Mouse (Mus musculus) lung, embryonic 14.5 days (tissue): Measurements from ENCODE around the gene Gm20388. TPM values are rescaled to one million over a fixed set of nuclear protein-coding genes. Genes with fewer than 3 reads are reported as not detected.
A peak's percentile ranks its signal among the peaks of the same experiment; 100 is the strongest.

Source experiments
- ATAC-seq: fragments of 200-750 bp; cut with Nextera tagmentation; 2 replicates; pipeline ENCODE4 v1.8.0; 2017; ENCODE audit warnings: mild to moderate bottlenecking, moderate TSS enrichment, moderate library complexity; ENCODE audit not compliant: insufficient read depth
- DNase-seq: peaks from one replicate; pipeline ENCODE4 v3.0.0-alpha.2; 2015
- H3K27ac ChIP-seq: fragments of 300-500 bp; sonication (generic); 2 replicates; pipeline ENCODE4 v1.5.1; 2014; ENCODE audit warnings: low read depth, mild to moderate bottlenecking, moderate library complexity
- H3K27me3 ChIP-seq: fragments of 300-500 bp; sonication (generic); 2 replicates; pipeline ENCODE4 v1.6.1; 2014; ENCODE audit warnings: low read length, control low read depth; ENCODE audit not compliant: insufficient read depth
- H3K36me3 ChIP-seq: fragments of 300-500 bp; sonication (generic); 2 replicates; pipeline ENCODE4 v1.6.1; 2014; ENCODE audit warnings: control low read depth; ENCODE audit not compliant: insufficient read depth
- H3K4me1 ChIP-seq: fragments of 300-500 bp; sonication (generic); 2 replicates; pipeline ENCODE4 v1.6.1; 2014; ENCODE audit warnings: antibody characterized with exemption, control low read depth; ENCODE audit not compliant: insufficient read depth
- H3K4me2 ChIP-seq: fragments of 300-500 bp; sonication (generic); 2 replicates; pipeline ENCODE4 v1.6.1; 2014; ENCODE audit warnings: mild to moderate bottlenecking
- H3K4me3 ChIP-seq: fragments of 300-500 bp; sonication (generic); 2 replicates; pipeline ENCODE4 v1.5.1; 2014; ENCODE audit warnings: low read depth, low read length
- H3K9ac ChIP-seq: fragments of 300-500 bp; sonication (generic); 2 replicates; pipeline ENCODE4 v1.6.1; 2014
- H3K9me3 ChIP-seq: fragments of 300-500 bp; sonication (generic); 2 replicates; pipeline ENCODE4 v1.6.1; 2016; ENCODE audit warnings: low read depth, low read length, control low read depth
- CTCF ChIP-seq: IDR thresholded peaks from 2 replicates; pipeline ENCODE4 v1.5.1; 2016; ENCODE audit warnings: antibody characterized with exemption, low read depth
- WGBS: fragments of 180-500 bp; shearing (Covaris S2); extraction: QIAGEN DNeasy Blood & Tissue Kit; methylation state at CpG from one replicate; pipeline ENCODE4 v1.1.7; 2014; 5-methylcytosine and 5-hydroxymethylcytosine counted together
- polyA plus RNA-seq: library from polyadenylated mRNA; unstranded; fragments of >200 nt; fragmentation: Nextera tagmentation; extraction: Ambion mirVana; gene quantifications from 2 replicates; pipeline ENCODE4 v1.2.1, GENCODE M21; 2014

Gene Gm20388
- polyA plus RNA-seq, 1 experiment from 2014 or later = not detected

DNA sequence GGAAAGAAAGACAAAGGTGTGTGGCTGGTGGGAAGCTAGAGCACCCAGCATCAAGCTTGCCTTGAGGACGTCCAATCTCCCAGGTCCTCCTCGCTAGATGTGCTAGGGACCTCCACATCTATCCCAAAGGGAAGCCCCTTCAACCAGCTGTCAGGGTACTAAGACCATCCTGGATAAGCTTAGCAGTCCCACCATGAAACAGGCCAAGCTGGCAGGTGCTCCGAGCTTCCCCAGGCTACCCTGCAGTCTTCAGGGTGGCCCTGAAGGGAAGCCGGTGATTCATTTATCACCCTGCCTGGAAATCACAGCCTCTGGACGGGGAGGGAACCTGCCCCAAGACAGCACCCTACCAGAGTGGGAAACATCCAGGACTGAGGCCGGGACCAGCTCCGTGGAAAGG is 1165.9 kb downstream of the Gm20388 start:
- 38% methylated on average over 7 of the region's 7 CpGs for WGBS
- 0 out of 2 replicates have a peak overlapping the region, but pooled peaks have one; percentile 0 for H3K9ac ChIP-seq
- H3K9me3 ChIP-seq = no peaks in the 10 kb centered on the region
- H3K4me1 ChIP-seq = peaks cover 3% of the 10 kb centered on the region; the same call in 1 of the 2 replicates
- H3K4me3 ChIP-seq = peak overlapping the region; percentile 8; the same call in 1 of the 2 replicates
- H3K27me3 ChIP-seq = peaks cover 77% of the 10 kb centered on the region
- no peak overlapping the region for H3K27ac ChIP-seq
- ATAC-seq = no peak
- H3K4me2 ChIP-seq = peak overlapping the region; percentile 69
- H3K36me3 ChIP-seq = peaks cover 24% of the 10 kb centered on the region
- DNase-seq = no peak
- TF ChIP-seq CTCF = no peak

GRCm38 (mm10) chr8:121078721-121079120 is 1168.1 kb downstream of the Gm20388 start:
- Histone ChIP-seq H3K9me3 (no peaks in the 10 kb centered on the region), H3K36me3 (peaks cover 18% of the 10 kb centered on the region), H3K27me3 (peaks cover 80% of the 10 kb centered on the region), H3K4me2 (peak overlapping the region; percentile 84), H3K9ac (peak overlapping the region; percentile 87; the same call in 1 of the 2 replicates), H3K27ac (peak overlapping the region; percentile 20; the same call in 1 of the 2 replicates), H3K4me3 (peak overlapping the region; percentile 27), H3K4me1 (peaks cover 3% of the 10 kb centered on the region; the same call in 1 of the 2 replicates)
- no peak for DNase-seq
- TF ChIP-seq CTCF = no peak
- WGBS = 25% methylated on average over 14 of the region's 14 CpGs
- no peak for ATAC-seq

DNA sequence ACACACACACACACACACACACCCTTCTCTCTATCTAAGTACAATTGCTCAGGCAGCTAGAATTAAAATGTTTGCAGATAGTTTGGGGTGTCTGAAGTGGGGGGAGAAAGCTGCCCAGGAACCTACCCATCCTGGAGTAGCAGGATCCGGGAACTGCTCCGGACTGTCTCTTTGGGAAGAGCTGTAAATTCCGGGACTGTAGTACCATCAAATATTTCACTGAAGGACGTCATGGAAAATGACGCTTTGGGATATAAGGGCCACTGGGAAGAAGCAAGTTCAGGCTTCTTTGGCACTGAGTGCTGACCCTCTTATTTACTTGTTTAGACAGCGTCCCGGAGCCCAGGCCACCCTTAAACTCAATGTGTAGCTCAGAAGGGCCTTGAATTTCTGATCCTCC is 1168.6 kb downstream of the Gm20388 start:
- DNase-seq (peak; percentile 71), ATAC-seq (no peak)
- Histone ChIP-seq H3K4me1 (peaks cover 3% of the 10 kb centered on the region; the same call in 1 of the 2 replicates), H3K4me2 (peak overlapping the region; percentile 84), H3K9ac (peak overlapping the region; percentile 87), H3K9me3 (no peaks in the 10 kb centered on the region), H3K27me3 (peaks cover 80% of the 10 kb centered on the region), H3K36me3 (peaks cover 18% of the 10 kb centered on the region), H3K27ac (no peak overlapping the region; the same call in 1 of the 2 replicates), H3K4me3 (peak overlapping the region; percentile 76)
- WGBS = 18% methylated on average over 7 of the region's 7 CpGs
- TF ChIP-seq CTCF = no peak

DNA sequence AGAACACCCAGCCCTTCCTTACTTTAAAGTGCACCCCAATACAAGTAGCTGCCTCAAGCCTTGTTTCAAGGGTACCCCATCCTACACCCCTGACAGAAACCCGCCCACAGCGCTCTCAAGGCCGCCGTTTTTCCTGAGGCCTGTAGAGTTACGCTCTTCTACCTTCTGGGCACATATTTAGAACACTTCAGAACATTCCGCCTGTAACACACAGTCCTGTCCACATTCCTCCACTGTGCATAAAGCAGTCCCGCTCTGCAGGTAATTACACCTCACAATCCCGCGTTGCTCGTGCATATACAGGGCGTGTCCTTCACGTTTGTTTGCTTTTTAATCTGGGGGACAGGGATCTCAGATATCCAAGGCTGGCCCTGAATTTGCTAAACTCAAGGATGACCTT is 1169.3 kb downstream of the Gm20388 start:
- no peak for TF ChIP-seq CTCF
- WGBS = 24% methylated on average over 12 of the region's 12 CpGs
- Histone ChIP-seq H3K27me3 (peaks cover 80% of the 10 kb centered on the region), H3K27ac (no peak overlapping the region), H3K4me2 (peak overlapping the region; percentile 84), H3K4me1 (peaks cover 3% of the 10 kb centered on the region; the same call in 1 of the 2 replicates), H3K36me3 (peaks cover 19% of the 10 kb centered on the region), H3K9ac (peak overlapping the region; percentile 87), H3K4me3 (peak overlapping the region; percentile 76), H3K9me3 (no peaks in the 10 kb centered on the region)
- DNase-seq (peak; percentile 26), ATAC-seq (no peak)

GRCm38 (mm10) chr8:121080361-121081090 is 1169.9 kb downstream of the Gm20388 start:
- no peaks in the 10 kb centered on the region for H3K9me3 ChIP-seq
- DNase-seq = peak; percentile 59
- peak overlapping the region; percentile 87 for H3K9ac ChIP-seq
- peak overlapping the region; percentile 99 for H3K27ac ChIP-seq
- no peak for TF ChIP-seq CTCF
- H3K4me2 ChIP-seq = peak overlapping the region; percentile 84
- ATAC-seq = no peak
- H3K36me3 ChIP-seq = peaks cover 24% of the 10 kb centered on the region
- WGBS = 2% methylated on average over 49 of the region's 49 CpGs
- H3K4me3 ChIP-seq = peak overlapping the region; percentile 76
- H3K27me3 ChIP-seq = peaks cover 81% of the 10 kb centered on the region
- H3K4me1 ChIP-seq = peaks cover 3% of the 10 kb centered on the region; the same call in 1 of the 2 replicates

DNA sequence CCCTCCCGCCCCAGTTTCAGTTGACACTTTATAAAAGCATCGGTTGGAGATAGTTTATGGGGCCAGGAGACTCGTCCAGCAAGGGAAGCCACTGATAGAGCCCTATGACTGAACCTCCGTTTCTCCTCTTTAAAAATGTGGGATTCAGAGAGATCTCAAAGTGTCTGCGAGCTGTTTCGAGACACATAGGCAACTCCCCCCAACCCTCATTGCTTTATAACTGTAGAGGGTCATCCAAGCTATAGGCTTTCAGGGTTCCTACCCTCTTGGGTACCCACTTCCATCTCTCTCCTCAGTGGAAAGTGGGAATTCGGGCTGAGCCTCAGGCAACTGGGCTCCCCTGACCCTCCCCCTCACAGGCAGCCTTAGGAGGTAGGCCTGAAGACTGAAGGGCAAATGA is 1170.8 kb downstream of the Gm20388 start:
- Histone ChIP-seq H3K27me3 (peaks cover 82% of the 10 kb centered on the region), H3K27ac (peak overlapping the region; percentile 99), H3K9ac (peak overlapping the region; percentile 87), H3K36me3 (peaks cover 27% of the 10 kb centered on the region), H3K4me2 (peak overlapping the region; percentile 84), H3K9me3 (no peaks in the 10 kb centered on the region), H3K4me1 (no peaks in the 10 kb centered on the region), H3K4me3 (peak overlapping the region; percentile 76)
- no peak for TF ChIP-seq CTCF
- ATAC-seq = no peak
- no peak for DNase-seq
- 3% methylated on average over 7 of the region's 7 CpGs for WGBS

DNA sequence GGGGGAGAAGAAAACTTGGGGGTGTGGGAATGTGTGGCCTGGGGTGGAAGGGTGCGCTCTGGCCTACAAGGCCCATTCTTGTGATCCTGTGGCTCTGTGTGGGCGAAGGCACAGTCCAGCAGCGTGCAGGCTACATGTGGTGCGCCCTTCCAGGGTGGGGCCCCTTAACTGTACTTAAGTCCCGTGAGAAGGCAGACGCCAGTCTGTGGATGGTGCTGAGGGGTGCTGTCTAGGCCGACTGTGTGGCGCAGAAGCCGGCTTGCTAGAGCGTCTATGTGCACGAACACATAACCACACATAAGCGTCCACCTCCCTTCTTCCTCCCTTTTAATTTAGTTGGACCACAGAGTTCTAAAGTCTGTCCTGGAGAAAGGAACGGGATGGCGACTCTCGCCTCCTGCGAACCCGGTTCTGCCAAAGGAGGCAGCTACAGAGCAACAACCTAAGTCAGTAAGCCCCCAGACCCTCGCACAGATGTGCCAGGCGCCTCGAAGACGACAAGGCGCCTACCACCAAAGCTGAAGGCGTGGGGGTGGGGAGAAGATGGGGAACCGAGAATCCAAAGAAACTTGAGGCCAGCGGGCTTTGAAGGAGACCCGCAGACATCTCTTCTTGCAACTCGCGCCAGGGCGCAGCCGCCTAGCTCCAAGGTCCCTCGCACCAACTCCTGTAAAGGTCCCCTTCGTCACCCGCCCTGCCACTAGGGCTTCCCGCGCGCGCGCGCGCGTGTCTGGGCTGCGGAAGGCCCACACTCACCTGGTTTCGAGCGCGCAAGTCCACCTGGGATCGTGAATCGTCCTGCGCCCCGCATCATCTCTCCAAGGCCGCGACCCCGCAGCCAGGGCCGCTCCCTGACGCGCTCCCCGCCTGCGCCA is 1171.8 kb downstream of the Gm20388 start:
- ATAC-seq (no peak), DNase-seq (peak; percentile 62)
- 2% methylated on average over 57 of the region's 57 CpGs for WGBS
- Histone ChIP-seq H3K4me1 (no peaks in the 10 kb centered on the region), H3K9me3 (no peaks in the 10 kb centered on the region), H3K36me3 (peaks cover 30% of the 10 kb centered on the region), H3K27me3 (peaks cover 85% of the 10 kb centered on the region), H3K4me2 (peak overlapping the region; percentile 84), H3K4me3 (peak overlapping the region; percentile 76), H3K27ac (peak overlapping the region; percentile 99), H3K9ac (peak overlapping the region; percentile 87)
- no peak for TF ChIP-seq CTCF
